Comparison of ENCODE assay signal across 8 mouse cellular contexts in genomic region chr4:116878491-116878890, GRCm38 (mm10). TPM values are rescaled to one million over a fixed set of nuclear protein-coding genes. Genes with fewer than 3 reads are reported as not detected.
DNase-seq lines count a peak whose midpoint lies in the region; ATAC-seq and TF ChIP-seq lines count a peak whose summit lies in the region.

No protein-coding gene starts in this region.

- WGBS in cerebellum, adult 2 months, result 2% methylated on average over 11 of the region's 11 CpGs
- 3% methylated on average over 11 of the region's 11 CpGs for WGBS in heart, embryonic 14.5 days

- no peaks in the 10 kb centered on the region for H3K36me3 ChIP-seq in heart, embryonic 14.5 days (ENCODE audit: control insufficient read depth, insufficient read depth, low read length)

- H3K4me1 ChIP-seq in cerebellum, adult 2 months (ENCODE audit: control insufficient read depth, insufficient read depth, low read length), result no peaks in the 10 kb centered on the region
- H3K4me1 ChIP-seq in heart, embryonic 14.5 days (ENCODE audit: control insufficient read depth in 2 of 2, insufficient read depth in 2 of 2, low read length in 2 of 2), result peaks cover 0 to 6% of the 10 kb centered on the region in 2 experiments; a peak in 2 of 4 replicates

- no peak for TF ChIP-seq CTCF in cerebellum, adult 2 months (IDR thresholded peaks at IDR 0.05; ENCODE audit: borderline replicate concordance, insufficient read depth, low read depth, low read length)
- TF ChIP-seq CTCF in layer of hippocampus, adult 2 months (conservative IDR thresholded peaks at IDR 0.05), result no peak

- DNase-seq in kidney, adult 18-20 months, result peak; percentile 21
- DNase-seq in kidney, adult 8-10 months, result no peak
- peak in 1 of 2 experiments; percentile 23 for DNase-seq in cerebellum, adult 2 months
- peak; percentile 86 to 89 for DNase-seq in layer of hippocampus, adult 2 months (ENCODE audit: low spot score in 2 of 2)
- DNase-seq in mesoderm, embryonic 11.5 days (ENCODE audit: low read depth, low spot score), result peak; percentile 61
- DNase-seq in testis, postnatal 10 days (ENCODE audit: low spot score), result peak; percentile 45
- no peak for DNase-seq in gastrocnemius, adult 18-20 months (ENCODE audit: low spot score)

- H3K9ac ChIP-seq in heart, embryonic 14.5 days (ENCODE audit: low read length), result peak overlapping the region; percentile 86

- peak overlapping the region; percentile 49 for H3K4me3 ChIP-seq in cerebellum, adult 2 months (replicated peaks; ENCODE audit: insufficient read depth, low read depth, low read length)
- H3K4me3 ChIP-seq in heart, embryonic 14.5 days (ENCODE audit: control insufficient read depth in 1 of 2, insufficient read depth in 1 of 2, low read depth in 1 of 2, low read length in 2 of 2), result peak overlapping the region; percentile 86 to 92
- peak overlapping the region; percentile 84 for H3K4me3 ChIP-seq in layer of hippocampus, adult 2 months

- H3K4me2 ChIP-seq in heart, embryonic 14.5 days (ENCODE audit: low read length), result peak overlapping the region; percentile 93

- no peak for TF ChIP-seq POLR2A in cerebellum, adult 2 months (IDR thresholded peaks at IDR 0.05; ENCODE audit: borderline replicate concordance, insufficient read depth, low read length)

- H3K27me3 ChIP-seq in cerebellum, adult 2 months (ENCODE audit: control insufficient read depth, insufficient read depth, low read length), result no peaks in the 10 kb centered on the region
- no peaks in the 10 kb centered on the region for H3K27me3 ChIP-seq in heart, embryonic 14.5 days (ENCODE audit: control insufficient read depth, insufficient read depth, low read length)

- H3K27ac ChIP-seq in cerebellum, adult 2 months (ENCODE audit: insufficient read depth, low read length), result no peak overlapping the region
- no peak overlapping the region for H3K27ac ChIP-seq in heart, embryonic 14.5 days (replicated peaks in 1 of 2; ENCODE audit: control insufficient read depth in 1 of 2, insufficient read depth in 1 of 2, low read depth in 2 of 2, low read length in 2 of 2)
- peak overlapping the region; percentile 94 for H3K27ac ChIP-seq in layer of hippocampus, adult 2 months

- no peak for ATAC-seq in heart, embryonic 14.5 days (ENCODE audit: insufficient number of reproducible peaks, insufficient read depth, low FRiP score, low read depth)

- no peaks in the 10 kb centered on the region for H3K9me3 ChIP-seq in heart, embryonic 14.5 days (ENCODE audit: control insufficient read depth, low read length)

RNA-seq across cellular contexts. Expression of gene Zswim5, which starts 1.3 kb away (rescaled TPM):
- 10.2 TPM in 2 replicates for polyA plus RNA-seq in cerebellum, adult 2 months (2012; rRNA removed)
- 0.80 and 0.89 TPM in 2 replicates for polyA plus RNA-seq in heart, embryonic 14.5 days (2014; fragmentation: Nextera tagmentation; extraction: Ambion mirVana)
- total RNA-seq in layer of hippocampus, adult 2 months (2021), result 10 to 100 TPM; 15.6 to 17.1 TPM
- total RNA-seq in gastrocnemius, adult 18-20 months (2021), result under 1 TPM; 0.07 to 0.19 TPM

RNA-seq across cellular contexts. Expression of gene Hpdl, which starts 57.0 kb away (rescaled TPM):
- 1.7 and 2.1 TPM in 2 replicates for polyA plus RNA-seq in cerebellum, adult 2 months (2012; rRNA removed)
- 0.43 and 1.2 TPM in 2 replicates for polyA plus RNA-seq in heart, embryonic 14.5 days (2014; fragmentation: Nextera tagmentation; extraction: Ambion mirVana)
- 1 to 10 TPM; 6.4 to 6.9 TPM for total RNA-seq in layer of hippocampus, adult 2 months (2021)
- total RNA-seq in gastrocnemius, adult 18-20 months (2021), result 1 to 10 TPM; 1.1 to 1.6 TPM

Comparison
In these comparisons a context has a peak if more than half of its experiments do, and no peak if none do; other contexts are left out.
1. DNase-seq: peak in kidney, adult 18-20 months (single experiment), layer of hippocampus, adult 2 months (2 of 2), mesoderm, embryonic 11.5 days (single experiment) and testis, postnatal 10 days (single experiment); none in kidney, adult 8-10 months (0 of 2) and gastrocnemius, adult 18-20 months (single experiment).
2. RNA of gene Zswim5, which starts 1.3 kb away (total RNA-seq): 15.6 to 17.1 TPM in layer of hippocampus, adult 2 months; 0.07 to 0.19 TPM in gastrocnemius, adult 18-20 months; every median in the first group is over 10 times any median in the second.
3. Peak in every context shown above with its lines, with median percentiles within 50 percentile points of each other: H3K4me3 ChIP-seq.